Mouse (Mus musculus): ENCODE data around the gene Mmp21. TPM values are rescaled to one million over a fixed set of nuclear protein-coding genes. Genes with fewer than 3 reads are reported as not detected.

Mmp21 gene
- polyA plus RNA-seq (2016; fragmentation: Nextera tagmentation; extraction: Ambion mirVana), result 0.07 and 0.15 TPM in 2 replicates

DNA sequence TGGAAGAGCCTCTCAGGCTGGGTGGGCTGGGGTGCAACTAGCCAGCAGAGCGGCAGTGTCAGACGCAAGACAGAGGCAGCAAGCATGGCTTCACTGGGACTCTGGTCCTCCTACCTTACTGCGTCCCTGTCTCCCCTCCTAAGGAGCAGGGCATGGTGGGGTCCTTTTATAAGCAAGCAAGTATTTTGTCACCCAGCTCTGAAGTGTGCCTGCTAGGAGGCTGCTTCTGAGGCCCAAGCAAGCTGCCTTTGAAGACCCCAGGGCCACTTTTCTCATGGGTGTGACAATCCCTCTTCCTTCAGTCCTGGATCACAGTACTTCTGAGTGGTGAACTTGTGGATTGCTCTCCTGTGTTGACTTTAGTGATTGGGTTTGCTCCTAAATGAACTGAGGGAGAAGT lies at the start of gene Mmp21:
Gene Mmp21, minus strand, starts transcription at position 101 of the 400 bp plus-strand sequence.
- 0 out of 2 replicates have a peak, but pooled peaks cover 4% of the 10 kb centered on the region for H3K4me1 ChIP-seq
- H3K9me3 ChIP-seq, result no peaks in the 10 kb centered on the region
- no peak for DNase-seq (ENCODE audit: low spot score)
- peaks cover 21% of the 10 kb centered on the region for H3K36me3 ChIP-seq (replicated peaks)
- no peaks in the 10 kb centered on the region for H3K27me3 ChIP-seq (replicated peaks; ENCODE audit: low read depth, poor library complexity, severe bottlenecking)
- 83% methylated on average over 3 of the region's 3 CpGs for WGBS
- H3K27ac ChIP-seq (replicated peaks), result no peak within 1 kb of the TSS
- no peak within 1 kb of the TSS for H3K4me3 ChIP-seq

DNA sequence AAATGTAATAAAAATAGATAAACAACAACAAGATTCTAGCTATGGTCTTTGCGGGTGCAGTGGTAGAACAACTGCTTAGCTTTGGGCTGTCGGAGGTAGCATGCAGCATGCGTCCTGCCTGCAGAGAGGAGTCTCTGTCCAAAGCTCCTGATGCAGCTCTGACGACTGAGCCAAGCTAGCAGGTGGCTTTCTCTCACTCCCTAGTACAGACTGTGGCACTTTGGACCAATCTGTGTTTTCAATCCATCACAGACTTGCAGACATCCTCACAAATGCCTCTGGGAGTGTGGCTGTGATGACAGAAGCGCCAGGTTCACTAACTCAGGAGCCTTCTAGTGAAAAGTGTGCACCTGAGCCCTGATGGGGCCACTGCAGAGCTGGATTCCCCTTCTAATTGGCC lies 49.5 kb upstream of the Mmp21 start:
- Histone ChIP-seq H3K9me3 (no peaks in the 10 kb centered on the region), H3K4me1 (no peaks in the 10 kb centered on the region), H3K36me3 (replicated peaks) (peaks cover 33% of the 10 kb centered on the region), H3K27ac (replicated peaks) (no peak overlapping the region), H3K27me3 (replicated peaks; ENCODE audit: low read depth, poor library complexity, severe bottlenecking) (no peaks in the 10 kb centered on the region), H3K4me3 (no peak overlapping the region)
- 79% methylated on average over 5 of the region's 5 CpGs for WGBS
- no peak for DNase-seq (ENCODE audit: low spot score)

DNA sequence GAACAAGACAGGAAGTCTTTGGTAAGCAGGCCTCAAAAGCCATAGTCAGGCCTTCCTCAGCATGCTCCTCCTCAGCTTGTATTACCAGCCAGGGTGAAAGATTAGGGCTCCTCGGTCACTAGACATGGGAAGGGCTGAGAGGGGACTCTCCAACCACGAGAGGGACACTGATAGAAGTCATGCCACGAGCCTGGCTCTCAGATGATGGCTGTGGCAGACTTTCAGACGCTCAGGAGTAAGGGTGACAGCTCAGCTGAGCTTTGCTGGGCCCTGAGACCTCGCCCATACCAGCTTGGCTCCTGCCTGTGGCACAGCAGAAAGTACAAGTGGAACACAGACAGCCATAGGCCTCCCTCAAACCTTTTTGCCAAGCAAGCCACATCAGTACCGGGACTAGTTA lies 47.2 kb upstream of the Mmp21 start:
- no peak for DNase-seq (ENCODE audit: low spot score)
- no peak overlapping the region for H3K4me3 ChIP-seq
- no peaks in the 10 kb centered on the region for H3K9me3 ChIP-seq
- no peak overlapping the region for H3K27ac ChIP-seq (replicated peaks)
- H3K36me3 ChIP-seq (replicated peaks), result peaks cover 34% of the 10 kb centered on the region
- no peaks in the 10 kb centered on the region for H3K27me3 ChIP-seq (replicated peaks; ENCODE audit: low read depth, poor library complexity, severe bottlenecking)
- WGBS, result 86% methylated on average over 6 of the region's 6 CpGs
- H3K4me1 ChIP-seq, result no peaks in the 10 kb centered on the region

DNA sequence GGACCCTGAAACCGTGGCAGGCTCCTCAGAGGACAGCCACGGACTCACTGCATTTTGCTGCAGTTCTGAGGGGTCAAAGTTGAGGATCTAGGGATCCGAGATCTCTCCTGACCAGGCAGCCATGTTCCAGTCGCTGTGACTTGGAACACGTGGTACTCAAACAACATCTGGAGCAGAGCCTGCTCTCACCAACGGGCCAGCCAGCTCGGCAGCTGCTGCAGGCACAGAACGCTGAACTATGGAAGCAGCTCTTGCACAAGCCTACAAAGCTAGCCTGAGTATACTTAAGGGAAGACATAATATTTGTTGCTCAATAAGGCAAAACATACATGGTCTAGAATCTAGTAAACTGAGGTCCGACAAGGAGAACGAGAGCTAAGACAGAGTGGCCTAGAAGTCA lies 45.7 kb upstream of the Mmp21 start:
- Histone ChIP-seq H3K27me3 (replicated peaks; ENCODE audit: low read depth, poor library complexity, severe bottlenecking) (no peaks in the 10 kb centered on the region), H3K9me3 (no peaks in the 10 kb centered on the region), H3K36me3 (replicated peaks) (peaks cover 49% of the 10 kb centered on the region), H3K27ac (replicated peaks) (no peak overlapping the region), H3K4me3 (no peak overlapping the region), H3K4me1 (no peaks in the 10 kb centered on the region)
- DNase-seq (ENCODE audit: low spot score), result no peak
- 87% methylated on average over 10 of the region's 10 CpGs for WGBS

DNA sequence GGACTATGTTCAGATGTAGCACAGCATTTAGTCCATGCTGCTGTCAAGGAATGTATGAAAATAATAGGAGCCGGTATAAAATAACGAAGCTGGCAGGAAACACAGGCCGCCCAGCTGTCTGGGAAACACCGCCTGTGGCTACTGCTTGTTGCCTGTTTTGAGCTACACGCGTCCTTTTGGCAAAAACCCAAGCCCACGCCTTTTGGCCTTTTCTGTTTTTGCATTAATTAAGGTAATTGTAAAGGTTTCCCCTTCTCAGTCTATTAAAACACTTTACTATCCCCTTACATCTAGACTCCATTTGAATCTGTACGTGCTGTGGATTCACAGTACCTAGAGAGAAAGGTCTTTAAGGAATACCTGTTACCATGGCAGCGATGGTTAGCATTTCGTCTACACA lies 45.0 kb upstream of the Mmp21 start:
- WGBS, result 93% methylated on average over 10 of the region's 10 CpGs

DNA sequence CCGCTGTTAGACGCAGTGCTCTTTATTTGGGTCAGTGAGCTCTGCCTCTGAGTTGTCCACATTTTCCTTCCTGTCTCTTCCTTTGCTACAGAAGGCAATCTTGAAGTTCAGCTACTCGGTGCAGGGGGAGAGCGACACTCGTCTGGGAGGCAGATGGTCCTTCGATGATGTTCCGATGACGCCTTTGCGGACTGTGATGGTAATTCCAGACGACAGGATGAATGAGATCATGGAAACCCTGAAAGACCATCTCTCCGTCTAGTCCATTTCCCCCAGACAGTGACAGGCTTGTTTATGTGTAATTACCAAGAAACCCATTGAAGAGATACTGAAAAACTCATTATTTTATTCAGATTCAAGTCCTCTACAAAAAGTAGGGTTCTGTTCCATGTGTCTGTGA lies 40.8 kb upstream of the Mmp21 start:
- 89% methylated on average over 11 of the region's 11 CpGs for WGBS
- H3K36me3 ChIP-seq (replicated peaks), result peaks cover 98% of the 10 kb centered on the region
- H3K27me3 ChIP-seq (replicated peaks; ENCODE audit: low read depth, poor library complexity, severe bottlenecking), result no peaks in the 10 kb centered on the region
- H3K27ac ChIP-seq (replicated peaks), result no peak overlapping the region
- no peak overlapping the region for H3K4me3 ChIP-seq
- no peak for DNase-seq (ENCODE audit: low spot score)
- no peaks in the 10 kb centered on the region for H3K9me3 ChIP-seq
- no peaks in the 10 kb centered on the region for H3K4me1 ChIP-seq

More for the DNA sequence above, 45.0 kb upstream of the Mmp21 start:
- Histone ChIP-seq H3K36me3 (replicated peaks) (peaks cover 56% of the 10 kb centered on the region), H3K27ac (replicated peaks) (no peak overlapping the region), H3K9me3 (no peaks in the 10 kb centered on the region), H3K27me3 (replicated peaks; ENCODE audit: low read depth, poor library complexity, severe bottlenecking) (no peaks in the 10 kb centered on the region), H3K4me3 (no peak overlapping the region), H3K4me1 (no peaks in the 10 kb centered on the region)
- no peak for DNase-seq (ENCODE audit: low spot score)

DNA sequence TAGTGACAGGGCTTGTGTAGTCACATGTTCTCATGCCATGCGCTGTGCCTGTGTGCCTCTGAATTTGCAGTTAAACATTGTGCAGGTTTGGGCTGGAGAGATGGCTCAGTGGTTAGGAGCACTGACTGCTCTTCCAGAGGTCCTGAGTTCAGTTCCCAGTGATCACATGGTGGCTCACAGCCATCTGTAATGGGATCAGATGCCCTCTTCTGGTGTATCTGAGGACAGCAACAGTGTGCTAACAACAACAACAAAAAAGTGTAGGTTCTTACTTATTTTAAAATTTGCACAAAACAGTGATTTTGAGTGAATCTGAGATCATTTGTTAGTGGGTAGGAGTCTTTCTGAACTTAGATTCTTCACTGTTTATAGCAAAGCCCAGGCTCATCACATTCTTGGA lies 38.7 kb upstream of the Mmp21 start:
- no peak overlapping the region for H3K4me3 ChIP-seq
- H3K27me3 ChIP-seq (replicated peaks; ENCODE audit: low read depth, poor library complexity, severe bottlenecking), result no peaks in the 10 kb centered on the region
- DNase-seq (ENCODE audit: low spot score), result no peak
- H3K36me3 ChIP-seq (replicated peaks), result peaks cover 100% of the 10 kb centered on the region
- H3K27ac ChIP-seq (replicated peaks), result no peak overlapping the region
- WGBS, result 95% methylated on average over 1 of the region's 1 CpGs
- no peaks in the 10 kb centered on the region for H3K9me3 ChIP-seq
- H3K4me1 ChIP-seq, result no peaks in the 10 kb centered on the region

DNA sequence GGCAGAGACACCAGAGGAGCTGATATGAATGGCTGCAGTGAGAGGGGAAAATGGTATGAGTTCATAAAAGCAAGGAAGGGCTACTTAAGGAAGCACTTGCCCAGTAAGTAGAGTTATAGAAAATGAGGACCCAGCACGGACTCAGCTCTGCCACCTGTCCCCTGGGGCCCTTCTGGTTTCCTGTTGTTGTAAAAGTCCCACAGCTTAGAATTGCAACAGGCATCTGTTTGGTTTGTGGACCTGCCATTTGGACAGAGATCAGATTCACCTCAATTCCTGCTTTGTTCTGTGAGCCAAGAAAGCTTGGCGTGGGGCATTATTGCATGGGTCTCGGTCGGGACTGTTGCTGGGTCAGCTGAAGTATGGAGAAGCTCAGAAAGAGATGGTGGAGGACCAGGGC lies 35.5 kb upstream of the Mmp21 start:
- H3K27ac ChIP-seq (replicated peaks), result no peak overlapping the region
- no peaks in the 10 kb centered on the region; the same call in 1 of the 2 replicates for H3K4me1 ChIP-seq
- no peak overlapping the region for H3K4me3 ChIP-seq
- 88% methylated on average over 4 of the region's 4 CpGs for WGBS
- peaks cover 95% of the 10 kb centered on the region for H3K36me3 ChIP-seq (replicated peaks)
- DNase-seq (ENCODE audit: low spot score), result no peak
- H3K9me3 ChIP-seq, result no peaks in the 10 kb centered on the region
- H3K27me3 ChIP-seq (replicated peaks; ENCODE audit: low read depth, poor library complexity, severe bottlenecking), result no peaks in the 10 kb centered on the region

DNA sequence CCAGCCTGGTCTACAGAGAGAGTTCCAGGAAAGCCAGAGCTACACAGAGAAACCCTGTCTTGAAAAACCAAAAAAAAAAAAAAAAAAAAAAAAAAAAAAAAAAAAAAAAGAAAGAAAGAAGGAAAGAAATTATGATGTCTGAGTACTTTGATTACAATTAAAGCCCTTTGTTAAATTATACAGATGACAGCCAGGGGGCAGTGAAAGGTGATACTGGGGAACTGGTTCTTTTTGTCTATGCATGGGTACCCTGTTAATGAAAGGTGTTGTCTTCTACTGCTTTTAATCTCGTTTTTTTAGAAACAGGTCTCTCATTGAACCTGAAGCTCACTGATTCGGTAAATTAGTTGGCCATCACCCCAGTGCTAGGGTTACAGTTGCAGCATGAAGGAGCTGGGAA lies 27.4 kb upstream of the Mmp21 start:
- H3K27ac ChIP-seq (replicated peaks), result no peak overlapping the region
- H3K36me3 ChIP-seq (replicated peaks), result peaks cover 18% of the 10 kb centered on the region
- peaks cover 13% of the 10 kb centered on the region for H3K4me1 ChIP-seq
- WGBS, result 93% methylated on average over 2 of the region's 2 CpGs
- H3K27me3 ChIP-seq (replicated peaks; ENCODE audit: low read depth, poor library complexity, severe bottlenecking), result no peaks in the 10 kb centered on the region
- no peak for DNase-seq (ENCODE audit: low spot score)
- 0 out of 2 replicates have a peak, but pooled peaks cover 2% of the 10 kb centered on the region for H3K9me3 ChIP-seq
- H3K4me3 ChIP-seq, result no peak overlapping the region

DNA sequence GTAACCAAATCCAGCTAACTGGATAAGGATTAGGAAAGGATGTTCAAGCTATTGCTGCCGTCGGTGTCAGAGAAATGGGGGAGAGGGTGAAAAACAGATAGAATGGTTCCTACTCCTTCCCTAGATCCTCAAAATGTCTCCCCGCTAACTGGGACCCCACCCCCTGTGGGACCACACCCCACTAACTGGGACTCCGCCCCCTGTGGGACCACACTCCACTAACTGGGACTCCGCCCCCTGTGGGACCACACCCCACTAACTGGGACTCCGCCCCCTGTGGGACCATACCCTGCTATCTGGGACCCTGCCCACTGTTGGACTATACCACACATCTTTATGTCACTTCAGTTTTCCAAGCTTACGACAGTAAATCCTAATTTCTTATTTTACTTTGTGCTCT lies 24.0 kb upstream of the Mmp21 start:
- Histone ChIP-seq H3K4me1 (peaks cover 5% of the 10 kb centered on the region; the same call in 1 of the 2 replicates), H3K9me3 (0 out of 2 replicates have a peak, but pooled peaks cover 2% of the 10 kb centered on the region), H3K27ac (replicated peaks) (no peak overlapping the region), H3K36me3 (replicated peaks) (peaks cover 13% of the 10 kb centered on the region), H3K4me3 (no peak overlapping the region), H3K27me3 (replicated peaks; ENCODE audit: low read depth, poor library complexity, severe bottlenecking) (no peaks in the 10 kb centered on the region)
- WGBS, result 91% methylated on average over 7 of the region's 7 CpGs
- no peak for DNase-seq (ENCODE audit: low spot score)

DNA sequence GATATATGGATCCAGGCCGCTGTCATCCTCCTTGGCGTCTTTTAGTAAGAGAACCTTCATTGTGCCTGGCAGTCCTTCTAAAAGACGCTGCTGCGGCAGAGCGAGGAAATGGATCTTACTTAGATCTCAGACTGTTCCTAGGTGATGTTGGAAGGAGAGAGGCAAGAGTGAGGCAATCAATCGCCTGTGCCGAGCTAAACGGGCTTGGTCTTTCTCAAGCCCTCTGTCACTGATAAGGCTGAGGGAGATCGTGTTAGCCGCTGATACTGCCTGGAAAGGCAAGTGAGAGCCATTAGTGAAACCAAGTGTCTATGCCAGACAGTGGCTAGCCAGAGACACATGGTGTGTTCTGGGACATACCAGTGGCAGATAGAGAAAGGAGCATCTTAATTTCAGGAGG lies 22.5 kb upstream of the Mmp21 start:
- no peak overlapping the region for H3K4me3 ChIP-seq
- no peaks in the 10 kb centered on the region for H3K9me3 ChIP-seq
- DNase-seq (ENCODE audit: low spot score), result no peak
- no peaks in the 10 kb centered on the region for H3K27me3 ChIP-seq (replicated peaks; ENCODE audit: low read depth, poor library complexity, severe bottlenecking)
- H3K4me1 ChIP-seq, result no peaks in the 10 kb centered on the region
- H3K27ac ChIP-seq (replicated peaks), result no peak overlapping the region
- 93% methylated on average over 10 of the region's 10 CpGs for WGBS
- H3K36me3 ChIP-seq (replicated peaks), result peaks cover 9% of the 10 kb centered on the region

DNA sequence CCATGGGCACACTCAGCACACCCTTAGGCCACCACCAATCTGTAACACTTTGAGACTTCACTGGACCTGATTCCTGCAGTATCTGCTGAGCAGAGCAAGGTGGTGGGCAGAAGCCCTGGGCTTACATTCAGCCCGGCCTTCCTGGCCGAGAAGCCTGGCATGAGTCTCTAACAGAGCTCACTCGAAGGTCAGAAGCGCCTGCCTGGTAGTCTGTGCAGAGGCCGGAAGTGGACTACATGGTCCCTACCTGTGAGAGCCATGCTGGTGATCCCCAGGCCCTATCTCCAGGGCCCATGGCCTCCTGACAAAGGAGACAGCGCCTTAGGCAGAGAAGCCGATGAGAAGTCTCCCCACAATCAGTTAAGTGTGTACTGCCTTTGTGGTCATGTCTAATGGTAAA lies 21.5 kb upstream of the Mmp21 start:
- WGBS, result 90% methylated on average over 7 of the region's 7 CpGs
- peak overlapping the region; percentile 18; the same call in 1 of the 2 replicates for H3K4me3 ChIP-seq
- peaks cover 11% of the 10 kb centered on the region for H3K36me3 ChIP-seq (replicated peaks)
- H3K4me1 ChIP-seq, result no peaks in the 10 kb centered on the region
- H3K9me3 ChIP-seq, result no peaks in the 10 kb centered on the region
- DNase-seq (ENCODE audit: low spot score), result no peak
- peak overlapping the region; percentile 51; the same call in 1 of the 2 replicates for H3K27ac ChIP-seq (replicated peaks)
- H3K27me3 ChIP-seq (replicated peaks; ENCODE audit: low read depth, poor library complexity, severe bottlenecking), result no peaks in the 10 kb centered on the region

DNA sequence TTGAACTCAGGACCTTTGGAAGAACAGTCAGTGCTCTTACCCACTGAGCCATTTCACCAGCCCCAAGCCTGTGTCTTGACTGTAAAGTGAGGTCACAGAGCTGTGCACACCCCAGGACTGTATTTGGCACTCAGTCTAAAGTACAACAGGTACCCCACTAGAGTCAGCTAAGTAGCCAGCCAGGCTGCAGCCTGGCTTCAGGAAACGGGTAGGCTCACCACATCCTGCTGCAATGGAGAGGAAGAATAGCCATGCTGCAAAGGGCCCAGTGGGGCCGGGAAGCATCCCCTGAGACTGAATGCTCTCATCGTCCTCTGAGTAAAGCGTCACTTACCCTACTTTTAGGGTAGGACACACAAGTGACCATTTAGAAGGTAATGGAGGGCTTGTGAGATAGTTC lies 20.0 kb upstream of the Mmp21 start:
- no peaks in the 10 kb centered on the region for H3K4me1 ChIP-seq
- no peaks in the 10 kb centered on the region for H3K9me3 ChIP-seq
- no peaks in the 10 kb centered on the region for H3K27me3 ChIP-seq (replicated peaks; ENCODE audit: low read depth, poor library complexity, severe bottlenecking)
- H3K4me3 ChIP-seq, result no peak overlapping the region
- 88% methylated on average over 4 of the region's 4 CpGs for WGBS
- no peak for DNase-seq (ENCODE audit: low spot score)
- 0 out of 2 replicates have a peak overlapping the region, but pooled peaks have one; percentile 19 for H3K27ac ChIP-seq (replicated peaks)
- H3K36me3 ChIP-seq (replicated peaks), result peaks cover 15% of the 10 kb centered on the region
